Mouse (Mus musculus): ENCODE measurements around the gene Spint5. TPM values are rescaled to one million over a fixed set of nuclear protein-coding genes. Genes with fewer than 3 reads are reported as not detected.

Spint5 gene
- polyA plus RNA-seq, 1 experiment from 2014 or later, result not detected

DNA sequence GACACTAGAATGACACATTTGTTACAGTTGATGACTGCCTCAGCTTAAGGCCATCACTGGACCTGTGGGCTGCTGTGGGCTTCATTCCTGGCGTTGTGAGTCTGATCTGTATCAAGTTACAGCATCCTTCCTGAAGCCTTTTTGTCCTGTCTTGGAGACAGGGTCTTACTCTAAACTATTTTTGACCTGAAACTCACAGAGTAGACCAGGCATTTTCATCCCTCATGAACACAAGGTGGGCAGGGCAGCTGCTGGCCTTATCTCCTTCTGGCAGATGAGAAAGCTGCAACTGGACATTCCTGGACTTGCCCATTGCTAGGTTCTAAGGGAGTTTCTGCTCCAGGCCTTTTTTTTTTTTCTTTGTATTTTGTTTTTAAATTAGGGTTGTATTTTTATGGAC is 43.6 kb downstream of the Spint5 start:
- H3K27ac ChIP-seq (replicated peaks), result no peak overlapping the region
- no peaks in the 10 kb centered on the region for H3K9me3 ChIP-seq (replicated peaks)
- no peak overlapping the region for H3K9ac ChIP-seq
- WGBS, result 48% methylated on average over 1 of the region's 1 CpGs
- peaks cover 99% of the 10 kb centered on the region for H3K36me3 ChIP-seq
- H3K27me3 ChIP-seq, result no peaks in the 10 kb centered on the region
- H3K4me3 ChIP-seq (replicated peaks), result no peak overlapping the region
- no peaks in the 10 kb centered on the region for H3K4me1 ChIP-seq
- no peak overlapping the region for H3K4me2 ChIP-seq (replicated peaks)
- no peak for ATAC-seq (ENCODE audit: insufficient number of reproducible peaks, low FRiP score, low TSS enrichment, low read depth)

DNA sequence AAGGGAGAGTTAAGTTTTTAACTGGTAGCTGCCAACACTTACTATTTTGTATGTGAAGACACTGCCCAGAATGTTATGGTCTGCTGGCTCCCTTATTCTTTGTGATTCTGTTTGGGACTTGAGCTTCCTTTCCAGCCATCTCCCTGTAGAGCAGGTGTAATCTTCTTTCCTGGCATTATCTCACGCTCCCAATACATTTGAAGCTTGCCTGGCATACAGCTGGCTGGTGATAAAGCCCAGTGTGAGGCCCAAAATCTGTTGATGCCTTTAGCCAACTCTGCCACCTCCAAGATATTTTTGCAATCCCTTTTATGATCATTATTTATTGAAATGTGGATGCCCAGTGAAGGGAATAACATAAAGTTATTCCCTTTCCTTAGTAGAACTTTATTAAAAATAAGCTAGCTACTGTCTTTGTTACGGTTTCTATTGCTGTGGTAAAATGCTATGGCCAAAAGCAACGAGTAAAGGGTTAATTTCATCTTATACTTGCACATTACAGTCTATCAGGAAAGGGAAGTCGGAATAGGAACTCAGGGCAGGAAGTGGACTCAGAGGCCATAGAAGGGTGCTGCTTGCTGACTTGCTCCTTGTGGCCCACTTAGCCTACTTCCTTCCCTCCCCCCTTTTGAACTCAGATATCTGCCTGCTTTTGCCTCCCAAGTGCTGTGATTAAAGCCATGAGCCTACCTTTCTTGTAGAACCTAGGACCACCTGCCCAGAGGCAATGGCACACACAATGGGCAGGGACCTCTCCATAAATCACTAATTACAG is 45.1 kb downstream of the Spint5 start:
- ATAC-seq (ENCODE audit: insufficient number of reproducible peaks, low FRiP score, low TSS enrichment, low read depth), result no peak

DNA sequence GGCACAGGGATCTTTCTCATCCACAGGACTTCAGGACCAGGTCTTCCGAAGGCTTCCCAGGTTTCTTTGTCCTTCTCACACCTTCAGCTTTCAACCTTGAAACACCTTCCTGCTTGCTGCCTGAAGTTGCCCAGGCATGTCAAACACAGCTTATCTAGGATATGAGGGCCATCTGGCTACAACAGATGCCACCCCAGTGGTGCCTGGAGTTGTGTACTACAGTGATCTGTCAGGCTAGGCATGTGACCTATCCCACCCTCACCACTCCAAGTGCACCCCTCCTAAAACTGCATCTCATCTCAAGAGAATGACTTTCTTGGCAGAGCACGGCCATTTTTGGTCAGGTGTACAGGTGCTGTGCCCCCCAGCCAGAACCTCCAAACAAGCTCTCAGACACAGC is 46.4 kb downstream of the Spint5 start:
- no peak for ATAC-seq (ENCODE audit: insufficient number of reproducible peaks, low FRiP score, low TSS enrichment, low read depth)
- peaks cover 92% of the 10 kb centered on the region for H3K36me3 ChIP-seq
- WGBS, result 90% methylated on average over 2 of the region's 2 CpGs
- H3K4me1 ChIP-seq, result no peaks in the 10 kb centered on the region
- H3K4me3 ChIP-seq (replicated peaks), result no peak overlapping the region
- H3K9ac ChIP-seq, result no peak overlapping the region
- no peak overlapping the region for H3K27ac ChIP-seq (replicated peaks)
- no peaks in the 10 kb centered on the region for H3K27me3 ChIP-seq
- no peak overlapping the region for H3K4me2 ChIP-seq (replicated peaks)
- no peaks in the 10 kb centered on the region for H3K9me3 ChIP-seq (replicated peaks)

More for the DNA sequence above, 45.1 kb downstream of the Spint5 start:
- Histone ChIP-seq H3K27ac (replicated peaks) (no peak overlapping the region), H3K4me3 (replicated peaks) (no peak overlapping the region), H3K4me2 (replicated peaks) (no peak overlapping the region), H3K36me3 (peaks cover 92% of the 10 kb centered on the region), H3K9ac (no peak overlapping the region), H3K4me1 (no peaks in the 10 kb centered on the region), H3K27me3 (no peaks in the 10 kb centered on the region), H3K9me3 (replicated peaks) (no peaks in the 10 kb centered on the region)
- 76% methylated on average over 4 of the region's 4 CpGs for WGBS

DNA sequence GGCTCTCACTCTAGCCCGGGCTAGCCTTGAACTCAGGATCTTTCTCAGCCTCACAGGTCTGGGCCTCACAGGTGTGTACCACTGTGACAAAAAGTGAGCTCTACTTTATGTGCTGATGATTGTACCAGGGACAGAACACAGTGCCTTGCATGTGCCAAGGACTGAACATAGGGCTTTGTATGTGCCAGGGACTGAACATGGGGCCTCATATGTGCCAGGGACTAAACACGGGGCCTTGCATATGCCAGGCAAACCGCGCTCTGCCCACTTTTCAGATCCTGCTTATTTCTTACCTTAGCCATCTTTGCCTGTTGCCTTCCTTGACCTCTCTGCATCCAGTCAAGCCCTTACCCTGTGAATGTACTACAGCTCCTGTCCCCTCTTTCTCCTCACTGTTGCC is 46.9 kb downstream of the Spint5 start:
- no peak overlapping the region for H3K4me3 ChIP-seq (replicated peaks)
- no peaks in the 10 kb centered on the region for H3K9me3 ChIP-seq (replicated peaks)
- no peaks in the 10 kb centered on the region for H3K27me3 ChIP-seq
- WGBS, result 95% methylated on average over 4 of the region's 4 CpGs
- no peak for ATAC-seq (ENCODE audit: insufficient number of reproducible peaks, low FRiP score, low TSS enrichment, low read depth)
- no peaks in the 10 kb centered on the region for H3K4me1 ChIP-seq
- no peak overlapping the region for H3K27ac ChIP-seq (replicated peaks)
- peaks cover 92% of the 10 kb centered on the region for H3K36me3 ChIP-seq
- H3K4me2 ChIP-seq (replicated peaks), result no peak overlapping the region
- no peak overlapping the region for H3K9ac ChIP-seq

DNA sequence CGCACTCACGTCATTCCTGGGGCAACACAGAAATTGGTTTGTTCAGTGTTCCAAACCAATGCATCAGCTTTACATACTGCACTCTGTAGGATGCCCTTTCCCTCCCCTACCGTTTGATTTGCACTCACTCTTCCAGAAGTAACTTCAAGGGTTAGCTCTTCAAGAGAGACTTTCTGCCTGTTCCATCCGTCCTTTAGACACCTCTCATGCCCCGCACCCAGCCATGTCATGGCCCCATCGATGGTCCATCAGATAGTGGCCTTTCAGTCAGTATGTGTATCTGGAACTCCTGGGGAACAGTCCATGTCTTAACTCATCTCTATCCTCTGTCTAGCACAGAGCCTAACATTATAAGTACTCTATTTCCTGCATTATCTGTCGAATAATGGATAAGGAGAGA is 47.5 kb downstream of the Spint5 start:
- Histone ChIP-seq H3K27ac (replicated peaks) (no peak overlapping the region), H3K9me3 (replicated peaks) (no peaks in the 10 kb centered on the region), H3K36me3 (peaks cover 93% of the 10 kb centered on the region), H3K4me3 (replicated peaks) (no peak overlapping the region), H3K9ac (no peak overlapping the region), H3K27me3 (no peaks in the 10 kb centered on the region), H3K4me2 (replicated peaks) (no peak overlapping the region), H3K4me1 (no peaks in the 10 kb centered on the region)
- 88% methylated on average over 7 of the region's 7 CpGs for WGBS
- ATAC-seq (ENCODE audit: insufficient number of reproducible peaks, low FRiP score, low TSS enrichment, low read depth), result no peak

DNA sequence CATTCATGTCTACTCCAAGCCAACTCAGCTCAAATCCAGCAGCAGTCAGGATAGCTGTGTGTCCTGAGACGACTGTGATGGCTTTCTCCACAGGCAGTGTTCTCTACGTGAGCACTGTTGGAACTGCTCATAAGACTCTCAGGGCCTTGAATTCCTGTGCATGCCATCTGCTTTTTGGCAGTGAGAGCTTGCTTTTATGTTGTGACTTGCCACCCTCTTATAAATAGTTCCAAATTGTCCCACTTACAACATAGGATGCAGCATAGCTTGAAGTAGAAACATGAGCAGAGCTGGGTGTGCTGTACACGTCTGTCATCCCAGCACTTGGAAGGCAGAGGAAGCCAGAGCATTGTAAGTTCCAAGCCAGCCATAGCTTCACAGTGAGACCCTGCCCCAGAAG is 50.7 kb downstream of the Spint5 start:
- Histone ChIP-seq H3K27me3 (no peaks in the 10 kb centered on the region), H3K4me3 (replicated peaks) (no peak overlapping the region), H3K27ac (replicated peaks) (no peak overlapping the region), H3K4me1 (peaks cover 10% of the 10 kb centered on the region), H3K9ac (no peak overlapping the region), H3K36me3 (peaks cover 67% of the 10 kb centered on the region), H3K9me3 (replicated peaks) (no peaks in the 10 kb centered on the region), H3K4me2 (replicated peaks) (no peak overlapping the region)
- 63% methylated on average over 3 of the region's 3 CpGs for WGBS
- ATAC-seq (ENCODE audit: insufficient number of reproducible peaks, low FRiP score, low TSS enrichment, low read depth), result no peak

Other genes with a start within 250 kb of the Spint5 start
- not detected in 2 replicates for gene Trp53tg5, start 241.6 kb upstream of the Spint5 start, polyA plus RNA-seq (2015; fragmentation: Nextera tagmentation; extraction: Ambion mirVana)
- gene Dbndd2, start 229.2 kb upstream of the Spint5 start, polyA plus RNA-seq (2015; fragmentation: Nextera tagmentation; extraction: Ambion mirVana), result 8.4 and 10.3 TPM in 2 replicates
- gene Pigt, start 217.8 kb upstream of the Spint5 start, polyA plus RNA-seq (2015; fragmentation: Nextera tagmentation; extraction: Ambion mirVana), result 63.0 and 70.5 TPM in 2 replicates
- 47.5 and 73.4 TPM in 2 replicates for gene Wfdc2, start 152.9 kb upstream of the Spint5 start, polyA plus RNA-seq (2015; fragmentation: Nextera tagmentation; extraction: Ambion mirVana)
- gene Spint3, start 141.8 kb upstream of the Spint5 start, polyA plus RNA-seq (2015; fragmentation: Nextera tagmentation; extraction: Ambion mirVana), result not detected in 2 replicates
- gene Wfdc6a, start 129.9 kb upstream of the Spint5 start, polyA plus RNA-seq (2015; fragmentation: Nextera tagmentation; extraction: Ambion mirVana), result 0.22 and 0.27 TPM in 2 replicates
- gene Eppin, start 121.7 kb upstream of the Spint5 start, polyA plus RNA-seq (2015; fragmentation: Nextera tagmentation; extraction: Ambion mirVana), result not detected in 2 replicates
- gene Wfdc6b, start 101.8 kb upstream of the Spint5 start, polyA plus RNA-seq (2015; fragmentation: Nextera tagmentation; extraction: Ambion mirVana), result not detected in 2 replicates
- gene Wfdc8, start 101.7 kb upstream of the Spint5 start, polyA plus RNA-seq (2015; fragmentation: Nextera tagmentation; extraction: Ambion mirVana), result not detected in 2 replicates
- gene Wfdc16, start 76.5 kb upstream of the Spint5 start, polyA plus RNA-seq (2015; fragmentation: Nextera tagmentation; extraction: Ambion mirVana), result not detected in 2 replicates
- gene Wfdc10, start 59.3 kb upstream of the Spint5 start, polyA plus RNA-seq (2015; fragmentation: Nextera tagmentation; extraction: Ambion mirVana), result 1.5 and 2.8 TPM in 2 replicates
- not detected in 2 replicates for gene Wfdc9, start 58.7 kb upstream of the Spint5 start, polyA plus RNA-seq (2015; fragmentation: Nextera tagmentation; extraction: Ambion mirVana)
- gene Wfdc11, start 41.2 kb upstream of the Spint5 start, polyA plus RNA-seq (2015; fragmentation: Nextera tagmentation; extraction: Ambion mirVana), result not detected in 2 replicates
- gene Wfdc13, start 30.2 kb upstream of the Spint5 start, polyA plus RNA-seq (2015; fragmentation: Nextera tagmentation; extraction: Ambion mirVana), result 0.16 and 0.71 TPM in 2 replicates
- not detected in 2 replicates for gene Spint4, start 16.8 kb upstream of the Spint5 start, polyA plus RNA-seq (2015; fragmentation: Nextera tagmentation; extraction: Ambion mirVana)
- gene Wfdc3, start 30.6 kb downstream of the Spint5 start, polyA plus RNA-seq (2015; fragmentation: Nextera tagmentation; extraction: Ambion mirVana), result 2.2 and 3.2 TPM in 2 replicates
- gene Dnttip1, start 30.7 kb downstream of the Spint5 start, polyA plus RNA-seq (2015; fragmentation: Nextera tagmentation; extraction: Ambion mirVana), result 66.3 and 67.5 TPM in 2 replicates
- 297 and 302 TPM in 2 replicates for gene Ube2c, start 54.6 kb downstream of the Spint5 start, polyA plus RNA-seq (2015; fragmentation: Nextera tagmentation; extraction: Ambion mirVana)
- gene Tnnc2, start 64.7 kb downstream of the Spint5 start, polyA plus RNA-seq (2015; fragmentation: Nextera tagmentation; extraction: Ambion mirVana), result 383 and 528 TPM in 2 replicates
- 37.1 and 37.3 TPM in 2 replicates for gene Snx21, start 70.5 kb downstream of the Spint5 start, polyA plus RNA-seq (2015; fragmentation: Nextera tagmentation; extraction: Ambion mirVana)
- 20.7 and 20.9 TPM in 2 replicates for gene Acot8, start 89.6 kb downstream of the Spint5 start, polyA plus RNA-seq (2015; fragmentation: Nextera tagmentation; extraction: Ambion mirVana)
- 7.3 and 7.6 TPM in 2 replicates for gene Zswim3, start 89.8 kb downstream of the Spint5 start, polyA plus RNA-seq (2015; fragmentation: Nextera tagmentation; extraction: Ambion mirVana)
- 18.2 and 20.1 TPM in 2 replicates for gene Zswim1, start 107.4 kb downstream of the Spint5 start, polyA plus RNA-seq (2015; fragmentation: Nextera tagmentation; extraction: Ambion mirVana)
- gene Spata25, start 113.2 kb downstream of the Spint5 start, polyA plus RNA-seq (2015; fragmentation: Nextera tagmentation; extraction: Ambion mirVana), result not detected in 2 replicates
- gene Ctsa, start 117.6 kb downstream of the Spint5 start, polyA plus RNA-seq (2015; fragmentation: Nextera tagmentation; extraction: Ambion mirVana), result 174 and 175 TPM in 2 replicates
- 8.5 and 9.0 TPM in 2 replicates for gene Neurl2, start 118.2 kb downstream of the Spint5 start, polyA plus RNA-seq (2015; fragmentation: Nextera tagmentation; extraction: Ambion mirVana)
- gene Pltp, start 142.4 kb downstream of the Spint5 start, polyA plus RNA-seq (2015; fragmentation: Nextera tagmentation; extraction: Ambion mirVana), result 66.8 and 77.0 TPM in 2 replicates
- 65.7 and 74.8 TPM in 2 replicates for gene Pcif1, start 164.0 kb downstream of the Spint5 start, polyA plus RNA-seq (2015; fragmentation: Nextera tagmentation; extraction: Ambion mirVana)
- gene Zfp335, start 196.5 kb downstream of the Spint5 start, polyA plus RNA-seq (2015; fragmentation: Nextera tagmentation; extraction: Ambion mirVana), result 13.4 and 16.0 TPM in 2 replicates
- 41.4 and 46.1 TPM in 2 replicates for gene Mmp9, start 225.5 kb downstream of the Spint5 start, polyA plus RNA-seq (2015; fragmentation: Nextera tagmentation; extraction: Ambion mirVana)
- 0.72 and 0.85 TPM in 2 replicates for gene Slc12a5, start 245.5 kb downstream of the Spint5 start, polyA plus RNA-seq (2015; fragmentation: Nextera tagmentation; extraction: Ambion mirVana)